Mouse (Mus musculus) frontal cortex, adult 2 months (tissue): ENCODE measurements at regions not wholly inside any gene's neighbourhood (a gene's known extent, or its start where the extent isn't known, plus 50 kb on each side); places are given as distances from the start of the nearest gene placed in this dataset.
A peak's percentile ranks its signal among the peaks of the same experiment; 100 is the strongest.

Experiments used
- DNase-seq, 2 experiments: peaks; one replicate each; pipeline ENCODE4 v3.0.0; 2022; ENCODE audit warnings: low spot score in 1 of 2; ENCODE audit errors: extremely low spot score in 1 of 2

GRCm38 (mm10) chr15:103102068-103102840 is 64.6 kb downstream of the Smug1 start:
- no peak for DNase-seq

- DNase-seq, result no peak
Measured at GRCm38 (mm10) chr15:103100121-103100520, 66.8 kb downstream of the Smug1 start.

GRCm38 (mm10) chr15:103094457-103094856 is 72.4 kb downstream of the Smug1 start:
- DNase-seq, result no peak

GRCm38 (mm10) chr15:103093655-103094054 is 73.2 kb downstream of the Smug1 start:
- peak; percentile 75 to 80 for DNase-seq

GRCm38 (mm10) chr15:103092496-103092895 is 73.8 kb downstream of the Hoxc4 start:
- no peak for DNase-seq

GRCm38 (mm10) chr15:103090280-103091164 is 71.8 kb downstream of the Hoxc4 start:
- peak in 1 of 2 experiments; percentile 36 for DNase-seq

GRCm38 (mm10) chr15:103089852-103090251 is 71.1 kb downstream of the Hoxc4 start:
- no peak for DNase-seq

GRCm38 (mm10) chr15:103089440-103089839 is 70.7 kb downstream of the Hoxc4 start:
- peak in 1 of 2 experiments; percentile 8 for DNase-seq

GRCm38 (mm10) chr15:103087204-103087603 is 68.5 kb downstream of the Hoxc4 start:
- DNase-seq, result peak in 1 of 2 experiments; percentile 29

GRCm38 (mm10) chr15:103086672-103087069 is 67.9 kb downstream of the Hoxc4 start:
- DNase-seq, result no peak
